Comparison of ENCODE assay signal across 8 mouse cellular contexts in the genomic region with DNA sequence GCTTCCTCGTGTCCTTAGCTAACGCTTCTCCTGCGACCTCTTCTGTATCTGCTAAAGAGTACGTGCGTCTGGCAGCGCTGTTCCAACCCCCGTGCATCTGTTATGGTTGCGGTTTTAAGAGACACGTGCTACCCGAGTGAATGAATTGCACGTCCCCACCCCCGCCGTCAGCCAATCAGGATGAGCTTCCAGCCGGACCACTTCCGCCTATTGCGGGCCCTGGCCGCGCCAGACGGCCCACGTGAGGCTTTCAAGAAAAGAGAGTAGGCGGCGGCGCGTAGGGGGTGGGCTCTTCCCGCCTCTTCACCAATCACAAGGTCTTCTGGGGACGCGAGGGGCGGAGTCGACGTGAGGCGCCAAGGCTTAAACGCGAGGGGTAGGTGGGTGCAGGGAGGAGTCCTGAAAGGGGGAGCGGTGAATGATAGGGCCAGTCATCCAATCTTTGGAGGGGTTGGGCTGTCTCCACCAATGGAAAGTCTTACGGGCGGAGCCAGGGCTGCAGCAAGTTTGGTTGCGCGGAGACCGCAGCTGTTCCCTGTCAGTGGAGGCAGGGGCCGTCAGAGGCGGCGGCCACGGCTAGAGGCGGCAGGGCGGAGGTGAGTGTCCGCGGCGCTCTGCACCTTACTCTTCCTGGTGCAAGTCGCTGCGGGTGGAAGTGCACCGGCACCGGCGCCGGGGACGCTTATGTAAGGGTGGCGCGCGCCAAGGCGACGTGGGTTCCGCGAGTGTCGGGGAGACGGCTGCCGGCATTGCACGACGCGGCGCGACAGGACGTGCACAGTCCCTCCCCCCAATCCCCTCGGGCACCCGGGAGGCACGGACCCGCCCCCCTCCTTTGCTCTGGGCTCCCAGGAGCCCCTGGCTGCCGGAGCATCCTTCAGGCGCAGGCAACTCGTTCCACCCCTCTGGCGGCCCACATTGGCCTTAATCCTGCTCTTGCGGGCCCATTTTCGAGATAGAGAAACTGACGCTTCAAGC. TPM values are rescaled to one million over a fixed set of nuclear protein-coding genes. Genes with fewer than 3 reads are reported as not detected.
A peak's percentile ranks its signal among the peaks of the same experiment; 100 is the strongest.
DNase-seq lines count a peak whose midpoint lies in the region; ATAC-seq and TF ChIP-seq lines count a peak whose summit lies in the region.

A gene (plus strand): TSS at position 487 of the 978 bp plus-strand sequence.

- H3K4me1 ChIP-seq in heart, embryonic 12.5 days (replicated peaks), result peaks cover 15% of the 10 kb centered on the region
- no peaks in the 10 kb centered on the region for H3K4me1 ChIP-seq in kidney, postnatal 0 days (replicated peaks; ENCODE audit: insufficient read depth, low read length)
- H3K4me1 ChIP-seq in liver, embryonic 11.5 days (replicated peaks; ENCODE audit: control insufficient read depth, insufficient read depth, low read length), result peaks cover 9% of the 10 kb centered on the region; the same call in 1 of the 2 replicates
- H3K4me1 ChIP-seq in stomach, embryonic 14.5 days (ENCODE audit: control insufficient read depth, insufficient read depth, low read length), result peaks cover 9% of the 10 kb centered on the region; the same call in 1 of the 2 replicates

- no peaks in the 10 kb centered on the region for H3K9me3 ChIP-seq in heart, embryonic 12.5 days (replicated peaks)
- H3K9me3 ChIP-seq in kidney, postnatal 0 days (replicated peaks; ENCODE audit: low read length), result no peaks in the 10 kb centered on the region
- no peaks in the 10 kb centered on the region for H3K9me3 ChIP-seq in liver, embryonic 11.5 days (ENCODE audit: control insufficient read depth, low read length)
- H3K9me3 ChIP-seq in stomach, embryonic 14.5 days (ENCODE audit: control insufficient read depth, low read depth, low read length), result no peaks in the 10 kb centered on the region

- peak within 1 kb of the TSS; percentile 67 for H3K9ac ChIP-seq in heart, embryonic 12.5 days
- H3K9ac ChIP-seq in kidney, postnatal 0 days (ENCODE audit: low read depth, low read length), result peak within 1 kb of the TSS; percentile 38; the same call in 1 of the 2 replicates
- peak within 1 kb of the TSS; percentile 58 for H3K9ac ChIP-seq in liver, embryonic 11.5 days (ENCODE audit: low read depth, low read length)
- H3K9ac ChIP-seq in stomach, embryonic 14.5 days (replicated peaks; ENCODE audit: low read depth, low read length), result peak within 1 kb of the TSS; percentile 30; the same call in 1 of the 2 replicates

- H3K36me3 ChIP-seq in heart, embryonic 12.5 days, result no peaks in the 10 kb centered on the region
- no peaks in the 10 kb centered on the region for H3K36me3 ChIP-seq in kidney, postnatal 0 days (ENCODE audit: insufficient read depth, low read length)
- H3K36me3 ChIP-seq in liver, embryonic 11.5 days (ENCODE audit: control insufficient read depth, insufficient read depth, low read length), result no peaks in the 10 kb centered on the region
- no peaks in the 10 kb centered on the region for H3K36me3 ChIP-seq in stomach, embryonic 14.5 days (ENCODE audit: control insufficient read depth, insufficient read depth, low read length)

- ATAC-seq in erythroid progenitor cell, adult 5-6 weeks (replicated peaks; ENCODE audit: low FRiP score, poor library complexity, severe bottlenecking), result peak; percentile 96
- peak; percentile 100 for ATAC-seq in heart, embryonic 12.5 days (ENCODE audit: insufficient number of reproducible peaks, low FRiP score)
- ATAC-seq in kidney, postnatal 0 days (replicated peaks; ENCODE audit: low FRiP score, low read depth), result peak; percentile 100
- peak; percentile 99 for ATAC-seq in liver, embryonic 11.5 days (replicated peaks; ENCODE audit: low FRiP score)
- peak; percentile 100 for ATAC-seq in stomach, embryonic 14.5 days (ENCODE audit: insufficient number of reproducible peaks, insufficient read depth, low FRiP score, low read depth)

- WGBS in heart, embryonic 12.5 days, result under 1% methylated on average over 82 of the region's 82 CpGs
- under 1% methylated on average over 73 of the region's 82 CpGs for WGBS in kidney, postnatal 0 days
- WGBS in liver, embryonic 11.5 days, result under 1% methylated on average over 82 of the region's 82 CpGs
- under 1% methylated on average over 81 of the region's 82 CpGs for WGBS in stomach, embryonic 14.5 days

- H3K27me3 ChIP-seq in heart, embryonic 12.5 days (replicated peaks), result 0 out of 2 replicates have a peak, but pooled peaks cover 3% of the 10 kb centered on the region
- no peaks in the 10 kb centered on the region for H3K27me3 ChIP-seq in kidney, postnatal 0 days (ENCODE audit: insufficient read depth, low read length)
- H3K27me3 ChIP-seq in liver, embryonic 11.5 days (replicated peaks; ENCODE audit: control insufficient read depth, insufficient read depth, low read length), result 0 out of 2 replicates have a peak, but pooled peaks cover 3% of the 10 kb centered on the region
- H3K27me3 ChIP-seq in stomach, embryonic 14.5 days (ENCODE audit: control insufficient read depth, insufficient read depth, low read length), result no peaks in the 10 kb centered on the region

- peak within 1 kb of the TSS; percentile 84 for H3K4me3 ChIP-seq in heart, embryonic 12.5 days
- H3K4me3 ChIP-seq in kidney, postnatal 0 days (replicated peaks; ENCODE audit: low read depth, low read length), result peak within 1 kb of the TSS; percentile 58
- H3K4me3 ChIP-seq in liver, embryonic 11.5 days (ENCODE audit: low read depth, low read length), result peak within 1 kb of the TSS; percentile 72
- H3K4me3 ChIP-seq in stomach, embryonic 14.5 days (ENCODE audit: low read depth, low read length), result peak within 1 kb of the TSS; percentile 75

- peak; percentile 99 for DNase-seq in CD4-positive helper T cell, adult 2 months (ENCODE audit: low read depth, low spot score)
- DNase-seq in brain, embryonic 18.5 days (ENCODE audit: low read depth, low spot score), result peak; percentile 99
- DNase-seq in kidney, postnatal 0 days (ENCODE audit: low spot score), result peak; percentile 100
- peak; percentile 97 for DNase-seq in liver, embryonic 11.5 days (ENCODE audit: low spot score)
- DNase-seq in naive thymus-derived CD4-positive, alpha-beta T cell, adult 2 months (ENCODE audit: low read depth), result peak; percentile 99

- TF ChIP-seq CTCF in kidney, postnatal 0 days (IDR thresholded peaks at IDR 0.05; ENCODE audit: low read depth), result no peak; the same call in 1 of the 2 replicates

- H3K27ac ChIP-seq in heart, embryonic 12.5 days (ENCODE audit: poor library complexity, severe bottlenecking), result peak within 1 kb of the TSS; percentile 26; the same call in 1 of the 2 replicates
- H3K27ac ChIP-seq in kidney, postnatal 0 days, result peak within 1 kb of the TSS; percentile 47; the same call in 1 of the 2 replicates
- H3K27ac ChIP-seq in liver, embryonic 11.5 days (ENCODE audit: low read depth, low read length), result no peak within 1 kb of the TSS
- no peak within 1 kb of the TSS for H3K27ac ChIP-seq in stomach, embryonic 14.5 days (ENCODE audit: low read length)

- H3K4me2 ChIP-seq in heart, embryonic 12.5 days, result peak within 1 kb of the TSS; percentile 90
- peak within 1 kb of the TSS; percentile 74 for H3K4me2 ChIP-seq in kidney, postnatal 0 days (ENCODE audit: low read length)
- H3K4me2 ChIP-seq in liver, embryonic 11.5 days, result peak within 1 kb of the TSS; percentile 83
- peak within 1 kb of the TSS; percentile 87 for H3K4me2 ChIP-seq in stomach, embryonic 14.5 days (replicated peaks; ENCODE audit: low read depth, low read length)

RNA-seq across cellular contexts. Expression of the gene that starts here (rescaled TPM):
- total RNA-seq in erythroid progenitor cell, adult 5-6 weeks (2015; ENCODE audit: low replicate concordance), result 21.6 and 42.8 TPM in 2 replicates
- 40.8 and 44.3 TPM in 2 replicates for total RNA-seq in erythroid progenitor cell, adult 5-6 weeks (2017; ENCODE audit: low replicate concordance)
- 15.9 and 16.6 TPM in 2 replicates for polyA plus RNA-seq in heart, embryonic 12.5 days (2016; fragmentation: Nextera tagmentation; extraction: Ambion mirVana)
- polyA plus RNA-seq in kidney, postnatal 0 days (2015; fragmentation: Nextera tagmentation; extraction: Ambion mirVana), result 57.6 and 66.9 TPM in 2 replicates
- polyA plus RNA-seq in liver, embryonic 11.5 days (2014; fragmentation: Nextera tagmentation; extraction: Ambion mirVana), result 18.6 and 21.0 TPM in 2 replicates
- 11.4 and 12.7 TPM in 2 replicates for polyA plus RNA-seq in stomach, embryonic 14.5 days (2014; fragmentation: Nextera tagmentation; extraction: Ambion mirVana)

Comparison
In these comparisons a context has a peak if more than half of its experiments do, and no peak if none do; other contexts are left out.
1. H3K27ac ChIP-seq: peak in heart, embryonic 12.5 days (single experiment) and kidney, postnatal 0 days (single experiment); none in liver, embryonic 11.5 days (single experiment) and stomach, embryonic 14.5 days (single experiment).
2. Peak in every context shown above with its lines, with median percentiles within 50 percentile points of each other: DNase-seq, ATAC-seq, H3K4me2 ChIP-seq, H3K4me3 ChIP-seq and H3K9ac ChIP-seq.